Mouse (Mus musculus): ENCODE measurements at regions not wholly inside any gene's neighbourhood (a gene's known extent, or its start where the extent isn't known, plus 50 kb on each side); places are given as distances from the start of the nearest gene placed in this dataset.

GRCm38 (mm10) chr12:117346091-117346490 is 170.2 kb upstream of the Rapgef5 start:
- peak overlapping the region; percentile 93 for H3K27ac ChIP-seq (ENCODE audit: low read depth, low read length)
- no peaks in the 10 kb centered on the region for H3K36me3 ChIP-seq (ENCODE audit: control insufficient read depth, insufficient read depth, low read length)
- no peaks in the 10 kb centered on the region for H3K27me3 ChIP-seq (replicated peaks; ENCODE audit: control insufficient read depth, insufficient read depth, low read length)
- H3K4me1 ChIP-seq (ENCODE audit: control insufficient read depth, insufficient read depth, low read length), result peaks cover 25% of the 10 kb centered on the region
- H3K4me2 ChIP-seq (ENCODE audit: low read length), result peak overlapping the region; percentile 43
- no peak for ATAC-seq
- WGBS, result 87% methylated on average over 2 of the region's 2 CpGs
- H3K4me3 ChIP-seq (ENCODE audit: low read depth, low read length), result no peak overlapping the region
- H3K9ac ChIP-seq (ENCODE audit: low read length), result no peak overlapping the region
- DNase-seq (ENCODE audit: low spot score), result no peak
- H3K9me3 ChIP-seq (replicated peaks; ENCODE audit: control insufficient read depth, low read length), result no peaks in the 10 kb centered on the region

- Histone ChIP-seq H3K9ac (ENCODE audit: low read length) (no peak overlapping the region), H3K27ac (ENCODE audit: low read depth, low read length) (no peak overlapping the region), H3K36me3 (ENCODE audit: control insufficient read depth, insufficient read depth, low read length) (no peaks in the 10 kb centered on the region), H3K4me1 (ENCODE audit: control insufficient read depth, insufficient read depth, low read length) (peaks cover 25% of the 10 kb centered on the region), H3K9me3 (replicated peaks; ENCODE audit: control insufficient read depth, low read length) (no peaks in the 10 kb centered on the region), H3K27me3 (replicated peaks; ENCODE audit: control insufficient read depth, insufficient read depth, low read length) (no peaks in the 10 kb centered on the region), H3K4me3 (ENCODE audit: low read depth, low read length) (no peak overlapping the region), H3K4me2 (ENCODE audit: low read length) (no peak overlapping the region)
- DNase-seq (ENCODE audit: low spot score), result no peak
- WGBS, result 68% methylated on average over 3 of the region's 3 CpGs
- ATAC-seq, result no peak
Observed at GRCm38 (mm10) chr12:117347135-117347534, 169.1 kb upstream of the Rapgef5 start.

GRCm38 (mm10) chr12:117348516-117348915 is 167.8 kb upstream of the Rapgef5 start:
- ATAC-seq (no peak), DNase-seq (ENCODE audit: low spot score) (no peak)
- no peaks in the 10 kb centered on the region for H3K9me3 ChIP-seq (replicated peaks; ENCODE audit: control insufficient read depth, low read length)
- H3K4me1 ChIP-seq (ENCODE audit: control insufficient read depth, insufficient read depth, low read length), result peaks cover 25% of the 10 kb centered on the region
- H3K27ac ChIP-seq (ENCODE audit: low read depth, low read length), result no peak overlapping the region
- no peaks in the 10 kb centered on the region for H3K27me3 ChIP-seq (replicated peaks; ENCODE audit: control insufficient read depth, insufficient read depth, low read length)
- H3K4me3 ChIP-seq (ENCODE audit: low read depth, low read length), result no peak overlapping the region
- WGBS, result 90% methylated on average over 3 of the region's 3 CpGs
- H3K36me3 ChIP-seq (ENCODE audit: control insufficient read depth, insufficient read depth, low read length), result no peaks in the 10 kb centered on the region
- no peak overlapping the region for H3K9ac ChIP-seq (ENCODE audit: low read length)
- H3K4me2 ChIP-seq (ENCODE audit: low read length), result no peak overlapping the region

- Histone ChIP-seq H3K4me1 (ENCODE audit: control insufficient read depth, insufficient read depth, low read length) (no peaks in the 10 kb centered on the region), H3K27me3 (replicated peaks; ENCODE audit: control insufficient read depth, insufficient read depth, low read length) (no peaks in the 10 kb centered on the region), H3K4me2 (ENCODE audit: low read length) (no peak overlapping the region), H3K27ac (ENCODE audit: low read depth, low read length) (no peak overlapping the region), H3K9me3 (replicated peaks; ENCODE audit: control insufficient read depth, low read length) (no peaks in the 10 kb centered on the region), H3K9ac (ENCODE audit: low read length) (no peak overlapping the region), H3K4me3 (ENCODE audit: low read depth, low read length) (no peak overlapping the region), H3K36me3 (ENCODE audit: control insufficient read depth, insufficient read depth, low read length) (no peaks in the 10 kb centered on the region)
- DNase-seq (ENCODE audit: low spot score) (no peak), ATAC-seq (no peak)
- WGBS, result 2% methylated on average over 5 of the region's 5 CpGs
Observed at GRCm38 (mm10) chr12:117351900-117352299, 164.4 kb upstream of the Rapgef5 start.

- Histone ChIP-seq H3K9ac (ENCODE audit: low read length) (no peak overlapping the region), H3K9me3 (replicated peaks; ENCODE audit: control insufficient read depth, low read length) (no peaks in the 10 kb centered on the region), H3K36me3 (ENCODE audit: control insufficient read depth, insufficient read depth, low read length) (no peaks in the 10 kb centered on the region), H3K4me3 (ENCODE audit: low read depth, low read length) (no peak overlapping the region), H3K27ac (ENCODE audit: low read depth, low read length) (no peak overlapping the region), H3K27me3 (replicated peaks; ENCODE audit: control insufficient read depth, insufficient read depth, low read length) (no peaks in the 10 kb centered on the region), H3K4me2 (ENCODE audit: low read length) (no peak overlapping the region), H3K4me1 (ENCODE audit: control insufficient read depth, insufficient read depth, low read length) (no peaks in the 10 kb centered on the region)
- ATAC-seq (no peak), DNase-seq (ENCODE audit: low spot score) (no peak)
- 32% methylated on average over 3 of the region's 3 CpGs for WGBS
Observed at GRCm38 (mm10) chr12:117352511-117352910, 163.8 kb upstream of the Rapgef5 start.

GRCm38 (mm10) chr12:117352938-117353337 is 163.3 kb upstream of the Rapgef5 start:
- H3K4me2 ChIP-seq (ENCODE audit: low read length), result no peak overlapping the region
- ATAC-seq (peak; percentile 30; the same call in 1 of the 2 replicates), DNase-seq (ENCODE audit: low spot score) (peak; percentile 61)
- H3K4me1 ChIP-seq (ENCODE audit: control insufficient read depth, insufficient read depth, low read length), result no peaks in the 10 kb centered on the region
- no peaks in the 10 kb centered on the region for H3K27me3 ChIP-seq (replicated peaks; ENCODE audit: control insufficient read depth, insufficient read depth, low read length)
- H3K36me3 ChIP-seq (ENCODE audit: control insufficient read depth, insufficient read depth, low read length), result no peaks in the 10 kb centered on the region
- no peak overlapping the region for H3K4me3 ChIP-seq (ENCODE audit: low read depth, low read length)
- no peak overlapping the region for H3K9ac ChIP-seq (ENCODE audit: low read length)
- H3K27ac ChIP-seq (ENCODE audit: low read depth, low read length), result no peak overlapping the region
- H3K9me3 ChIP-seq (replicated peaks; ENCODE audit: control insufficient read depth, low read length), result no peaks in the 10 kb centered on the region

- Histone ChIP-seq H3K9me3 (replicated peaks; ENCODE audit: control insufficient read depth, low read length) (no peaks in the 10 kb centered on the region), H3K4me2 (ENCODE audit: low read length) (no peak overlapping the region), H3K27me3 (replicated peaks; ENCODE audit: control insufficient read depth, insufficient read depth, low read length) (no peaks in the 10 kb centered on the region), H3K4me3 (ENCODE audit: low read depth, low read length) (no peak overlapping the region), H3K27ac (ENCODE audit: low read depth, low read length) (no peak overlapping the region), H3K36me3 (ENCODE audit: control insufficient read depth, insufficient read depth, low read length) (no peaks in the 10 kb centered on the region), H3K4me1 (ENCODE audit: control insufficient read depth, insufficient read depth, low read length) (no peaks in the 10 kb centered on the region), H3K9ac (ENCODE audit: low read length) (no peak overlapping the region)
- WGBS, result 81% methylated on average over 2 of the region's 2 CpGs
- DNase-seq (ENCODE audit: low spot score) (no peak), ATAC-seq (no peak)
Observed at GRCm38 (mm10) chr12:117357811-117358210, 158.5 kb upstream of the Rapgef5 start.

GRCm38 (mm10) chr12:117358891-117359290 is 157.4 kb upstream of the Rapgef5 start:
- H3K9ac ChIP-seq (ENCODE audit: low read length), result no peak overlapping the region
- no peak overlapping the region for H3K4me3 ChIP-seq (ENCODE audit: low read depth, low read length)
- no peaks in the 10 kb centered on the region for H3K36me3 ChIP-seq (ENCODE audit: control insufficient read depth, insufficient read depth, low read length)
- ATAC-seq (no peak), DNase-seq (ENCODE audit: low spot score) (no peak)
- no peak overlapping the region for H3K4me2 ChIP-seq (ENCODE audit: low read length)
- WGBS, result 95% methylated on average over 3 of the region's 3 CpGs
- H3K27me3 ChIP-seq (replicated peaks; ENCODE audit: control insufficient read depth, insufficient read depth, low read length), result no peaks in the 10 kb centered on the region
- H3K9me3 ChIP-seq (replicated peaks; ENCODE audit: control insufficient read depth, low read length), result no peaks in the 10 kb centered on the region
- H3K27ac ChIP-seq (ENCODE audit: low read depth, low read length), result no peak overlapping the region
- H3K4me1 ChIP-seq (ENCODE audit: control insufficient read depth, insufficient read depth, low read length), result no peaks in the 10 kb centered on the region

- ATAC-seq, result peak; percentile 50; the same call in 1 of the 2 replicates
- Histone ChIP-seq H3K4me2 (ENCODE audit: low read length) (no peak overlapping the region), H3K27me3 (replicated peaks; ENCODE audit: control insufficient read depth, insufficient read depth, low read length) (no peaks in the 10 kb centered on the region), H3K36me3 (ENCODE audit: control insufficient read depth, insufficient read depth, low read length) (no peaks in the 10 kb centered on the region), H3K9ac (ENCODE audit: low read length) (no peak overlapping the region), H3K4me1 (ENCODE audit: control insufficient read depth, insufficient read depth, low read length) (no peaks in the 10 kb centered on the region), H3K4me3 (ENCODE audit: low read depth, low read length) (no peak overlapping the region), H3K9me3 (replicated peaks; ENCODE audit: control insufficient read depth, low read length) (no peaks in the 10 kb centered on the region), H3K27ac (ENCODE audit: low read depth, low read length) (no peak overlapping the region)
- DNase-seq (ENCODE audit: low spot score), result peak; percentile 42
- WGBS, result 54% methylated on average over 4 of the region's 4 CpGs
Observed at GRCm38 (mm10) chr12:117360215-117360614, 156.1 kb upstream of the Rapgef5 start.

All from forebrain, embryonic 14.5 days (tissue).